Mouse (Mus musculus) heart, adult 2 months (tissue): ENCODE data around the gene Suv39h2.

Experiments
- EP300 ChIP-seq: fragments of 200-500 bp; IDR thresholded peaks from 2 replicates; pipeline ENCODE4 v1.6.1; 2011; ENCODE audit warnings: low read depth, low read length, control low read depth; ENCODE audit not compliant: insufficient read depth
- POLR2A ChIP-seq: fragments of 200-500 bp; IDR thresholded peaks from 2 replicates; pipeline ENCODE4 v1.6.1; 2011; ENCODE audit warnings: mild to moderate bottlenecking, low read depth, low read length, control low read depth; ENCODE audit not compliant: insufficient read depth

DNA sequence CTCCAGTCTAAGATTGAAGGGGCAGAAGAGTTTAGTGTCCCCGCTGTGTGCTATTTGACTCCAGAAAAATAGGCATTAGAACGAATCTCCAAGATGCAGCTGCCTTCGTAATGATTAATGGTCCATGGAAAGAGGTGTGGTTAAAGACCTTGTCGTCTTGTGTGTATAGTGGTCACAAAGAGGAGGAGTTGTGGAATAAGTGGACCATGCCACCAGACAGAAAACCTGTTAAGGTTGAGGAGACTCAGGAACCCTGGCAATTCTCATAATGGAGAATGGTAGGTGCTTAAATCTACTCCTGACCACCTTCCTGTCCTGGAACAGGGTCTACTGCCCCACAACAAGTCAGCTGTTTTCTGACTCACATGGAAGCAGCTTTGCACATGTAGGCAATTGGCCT lies 28.8 kb downstream of the Suv39h2 start:
- no peak for TF ChIP-seq POLR2A
- no peak for TF ChIP-seq EP300
